Mouse (Mus musculus): ENCODE data around the gene Ccl11. TPM values are rescaled to one million over a fixed set of nuclear protein-coding genes. Genes with fewer than 3 reads are reported as not detected.

Gene Ccl11
- polyA plus RNA-seq, 1 experiment from 2014 or later: 3.3 TPM

- Histone ChIP-seq H3K36me3 (ENCODE audit: control insufficient read depth, insufficient read depth) (no peaks in the 10 kb centered on the region), H3K4me3 (ENCODE audit: low read length) (no peak overlapping the region), H3K9ac (ENCODE audit: low read length) (no peak overlapping the region), H3K4me1 (ENCODE audit: control insufficient read depth, insufficient read depth, low read length) (no peaks in the 10 kb centered on the region), H3K4me2 (ENCODE audit: low read depth, low read length) (no peak overlapping the region), H3K27ac (ENCODE audit: low read length) (no peak overlapping the region), H3K9me3 (replicated peaks; ENCODE audit: control insufficient read depth, low read length) (no peaks in the 10 kb centered on the region), H3K27me3 (ENCODE audit: control insufficient read depth, insufficient read depth, low read length) (no peaks in the 10 kb centered on the region)
- ATAC-seq (replicated peaks; ENCODE audit: extremely low read depth, insufficient read depth, low FRiP score): no peak
- 68% methylated on average over 1 of the region's 1 CpGs for WGBS
Measured at GRCm38 (mm10) chr11:82072374-82072773, 14.8 kb downstream of the Ccl11 start.

- H3K36me3 ChIP-seq (ENCODE audit: control insufficient read depth, insufficient read depth): no peaks in the 10 kb centered on the region
- H3K27me3 ChIP-seq (ENCODE audit: control insufficient read depth, insufficient read depth, low read length): no peaks in the 10 kb centered on the region
- no peak overlapping the region for H3K9ac ChIP-seq (ENCODE audit: low read length)
- H3K4me3 ChIP-seq (ENCODE audit: low read length): no peak overlapping the region
- WGBS: 61% methylated on average over 3 of the region's 3 CpGs
- H3K4me1 ChIP-seq (ENCODE audit: control insufficient read depth, insufficient read depth, low read length): no peaks in the 10 kb centered on the region
- no peak overlapping the region for H3K27ac ChIP-seq (ENCODE audit: low read length)
- ATAC-seq (replicated peaks; ENCODE audit: extremely low read depth, insufficient read depth, low FRiP score): no peak
- no peak overlapping the region for H3K4me2 ChIP-seq (ENCODE audit: low read depth, low read length)
- H3K9me3 ChIP-seq (replicated peaks; ENCODE audit: control insufficient read depth, low read length): no peaks in the 10 kb centered on the region
Measured at GRCm38 (mm10) chr11:82072984-82073383, 15.4 kb downstream of the Ccl11 start.

GRCm38 (mm10) chr11:82073686-82074085 is 16.1 kb downstream of the Ccl11 start:
- no peak overlapping the region for H3K9ac ChIP-seq (ENCODE audit: low read length)
- no peak overlapping the region for H3K4me3 ChIP-seq (ENCODE audit: low read length)
- no peaks in the 10 kb centered on the region for H3K9me3 ChIP-seq (replicated peaks; ENCODE audit: control insufficient read depth, low read length)
- no peak overlapping the region for H3K27ac ChIP-seq (ENCODE audit: low read length)
- H3K27me3 ChIP-seq (ENCODE audit: control insufficient read depth, insufficient read depth, low read length): no peaks in the 10 kb centered on the region
- H3K36me3 ChIP-seq (ENCODE audit: control insufficient read depth, insufficient read depth): no peaks in the 10 kb centered on the region
- 71% methylated on average over 3 of the region's 3 CpGs for WGBS
- no peak for ATAC-seq (replicated peaks; ENCODE audit: extremely low read depth, insufficient read depth, low FRiP score)
- no peak overlapping the region for H3K4me2 ChIP-seq (ENCODE audit: low read depth, low read length)
- H3K4me1 ChIP-seq (ENCODE audit: control insufficient read depth, insufficient read depth, low read length): no peaks in the 10 kb centered on the region

- Histone ChIP-seq H3K4me1 (ENCODE audit: control insufficient read depth, insufficient read depth, low read length) (no peaks in the 10 kb centered on the region), H3K9me3 (replicated peaks; ENCODE audit: control insufficient read depth, low read length) (no peaks in the 10 kb centered on the region), H3K9ac (ENCODE audit: low read length) (no peak overlapping the region), H3K4me2 (ENCODE audit: low read depth, low read length) (no peak overlapping the region), H3K4me3 (ENCODE audit: low read length) (no peak overlapping the region), H3K27me3 (ENCODE audit: control insufficient read depth, insufficient read depth, low read length) (no peaks in the 10 kb centered on the region), H3K27ac (ENCODE audit: low read length) (no peak overlapping the region), H3K36me3 (ENCODE audit: control insufficient read depth, insufficient read depth) (no peaks in the 10 kb centered on the region)
- 51% methylated on average over 3 of the region's 3 CpGs for WGBS
- ATAC-seq (replicated peaks; ENCODE audit: extremely low read depth, insufficient read depth, low FRiP score): no peak
Measured at GRCm38 (mm10) chr11:82077031-82077430, 19.4 kb downstream of the Ccl11 start.

- no peak for ATAC-seq (replicated peaks; ENCODE audit: extremely low read depth, insufficient read depth, low FRiP score)
- Histone ChIP-seq H3K9me3 (replicated peaks; ENCODE audit: control insufficient read depth, low read length) (no peaks in the 10 kb centered on the region), H3K4me3 (ENCODE audit: low read length) (no peak overlapping the region), H3K4me2 (ENCODE audit: low read depth, low read length) (no peak overlapping the region), H3K27me3 (ENCODE audit: control insufficient read depth, insufficient read depth, low read length) (no peaks in the 10 kb centered on the region), H3K27ac (ENCODE audit: low read length) (no peak overlapping the region), H3K9ac (ENCODE audit: low read length) (no peak overlapping the region), H3K36me3 (ENCODE audit: control insufficient read depth, insufficient read depth) (no peaks in the 10 kb centered on the region), H3K4me1 (ENCODE audit: control insufficient read depth, insufficient read depth, low read length) (no peaks in the 10 kb centered on the region)
Measured at GRCm38 (mm10) chr11:82078136-82078730, 20.6 kb downstream of the Ccl11 start.

GRCm38 (mm10) chr11:82080865-82081264 is 23.2 kb downstream of the Ccl11 start:
- H3K27ac ChIP-seq (ENCODE audit: low read length): no peak overlapping the region
- no peaks in the 10 kb centered on the region for H3K36me3 ChIP-seq (ENCODE audit: control insufficient read depth, insufficient read depth)
- 62% methylated on average over 3 of the region's 3 CpGs for WGBS
- no peak overlapping the region for H3K4me3 ChIP-seq (ENCODE audit: low read length)
- no peak overlapping the region for H3K9ac ChIP-seq (ENCODE audit: low read length)
- H3K4me2 ChIP-seq (ENCODE audit: low read depth, low read length): no peak overlapping the region
- H3K4me1 ChIP-seq (ENCODE audit: control insufficient read depth, insufficient read depth, low read length): no peaks in the 10 kb centered on the region
- ATAC-seq (replicated peaks; ENCODE audit: extremely low read depth, insufficient read depth, low FRiP score): no peak
- no peaks in the 10 kb centered on the region for H3K27me3 ChIP-seq (ENCODE audit: control insufficient read depth, insufficient read depth, low read length)
- no peaks in the 10 kb centered on the region for H3K9me3 ChIP-seq (replicated peaks; ENCODE audit: control insufficient read depth, low read length)

- Histone ChIP-seq H3K27ac (ENCODE audit: low read length) (no peak overlapping the region), H3K36me3 (ENCODE audit: control insufficient read depth, insufficient read depth) (no peaks in the 10 kb centered on the region), H3K27me3 (ENCODE audit: control insufficient read depth, insufficient read depth, low read length) (no peaks in the 10 kb centered on the region), H3K9ac (ENCODE audit: low read length) (no peak overlapping the region), H3K4me2 (ENCODE audit: low read depth, low read length) (no peak overlapping the region), H3K9me3 (replicated peaks; ENCODE audit: control insufficient read depth, low read length) (no peaks in the 10 kb centered on the region), H3K4me3 (ENCODE audit: low read length) (no peak overlapping the region), H3K4me1 (ENCODE audit: control insufficient read depth, insufficient read depth, low read length) (no peaks in the 10 kb centered on the region)
- ATAC-seq (replicated peaks; ENCODE audit: extremely low read depth, insufficient read depth, low FRiP score): no peak
- 92% methylated on average over 3 of the region's 3 CpGs for WGBS
Measured at GRCm38 (mm10) chr11:82084360-82084759, 26.7 kb downstream of the Ccl11 start.

GRCm38 (mm10) chr11:82099511-82100323 is 42.1 kb downstream of the Ccl11 start:
- Histone ChIP-seq H3K4me2 (ENCODE audit: low read depth, low read length) (no peak overlapping the region), H3K9me3 (replicated peaks; ENCODE audit: control insufficient read depth, low read length) (no peaks in the 10 kb centered on the region), H3K9ac (ENCODE audit: low read length) (no peak overlapping the region), H3K36me3 (ENCODE audit: control insufficient read depth, insufficient read depth) (no peaks in the 10 kb centered on the region), H3K4me1 (ENCODE audit: control insufficient read depth, insufficient read depth, low read length) (no peaks in the 10 kb centered on the region), H3K27me3 (ENCODE audit: control insufficient read depth, insufficient read depth, low read length) (no peaks in the 10 kb centered on the region), H3K27ac (ENCODE audit: low read length) (no peak overlapping the region), H3K4me3 (ENCODE audit: low read length) (no peak overlapping the region)
- 69% methylated on average over 10 of the region's 10 CpGs for WGBS
- ATAC-seq (replicated peaks; ENCODE audit: extremely low read depth, insufficient read depth, low FRiP score): no peak

- no peaks in the 10 kb centered on the region for H3K4me1 ChIP-seq (ENCODE audit: control insufficient read depth, insufficient read depth, low read length)
- H3K27me3 ChIP-seq (ENCODE audit: control insufficient read depth, insufficient read depth, low read length): no peaks in the 10 kb centered on the region
- no peak overlapping the region for H3K27ac ChIP-seq (ENCODE audit: low read length)
- no peak overlapping the region for H3K4me3 ChIP-seq (ENCODE audit: low read length)
- H3K36me3 ChIP-seq (ENCODE audit: control insufficient read depth, insufficient read depth): no peaks in the 10 kb centered on the region
- H3K4me2 ChIP-seq (ENCODE audit: low read depth, low read length): no peak overlapping the region
- no peak overlapping the region for H3K9ac ChIP-seq (ENCODE audit: low read length)
- WGBS: 73% methylated on average over 4 of the region's 4 CpGs
- no peaks in the 10 kb centered on the region for H3K9me3 ChIP-seq (replicated peaks; ENCODE audit: control insufficient read depth, low read length)
- ATAC-seq (replicated peaks; ENCODE audit: extremely low read depth, insufficient read depth, low FRiP score): no peak
Measured at GRCm38 (mm10) chr11:82101087-82101486, 43.5 kb downstream of the Ccl11 start.

Measured in heart, embryonic 16.5 days (tissue).